Mouse (Mus musculus): ENCODE results near the gene Iqgap2. TPM values are rescaled to one million over a fixed set of nuclear protein-coding genes. Genes with fewer than 3 reads are reported as not detected.
A peak's percentile ranks its signal among the peaks of the same experiment; 100 is the strongest.

Gene Iqgap2
- total RNA-seq, 2 experiments from 2014 or later: 97.5 to 128 TPM

DNA sequence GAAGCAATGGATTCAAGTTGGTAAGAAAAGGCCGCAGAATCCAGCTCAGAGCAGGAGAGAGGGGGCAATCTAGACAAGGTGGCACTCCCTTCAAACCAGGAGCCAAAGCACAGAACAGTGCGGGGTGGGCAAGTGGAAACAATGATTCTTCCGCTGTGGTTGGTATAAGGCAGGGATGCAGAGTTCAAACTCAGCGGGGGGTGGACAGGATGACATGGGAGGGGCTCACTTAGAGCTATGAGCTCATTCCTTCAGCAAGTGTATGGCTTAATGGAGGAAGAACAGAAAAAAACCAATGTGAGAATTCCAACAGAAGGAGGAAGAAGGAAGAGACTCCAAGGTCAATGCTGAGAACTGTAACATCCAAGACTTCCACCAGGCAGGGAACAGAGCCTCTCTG, 161.2 kb downstream of the Iqgap2 start:
- no peak for ATAC-seq (replicated peaks; ENCODE audit: poor library complexity)

DNA sequence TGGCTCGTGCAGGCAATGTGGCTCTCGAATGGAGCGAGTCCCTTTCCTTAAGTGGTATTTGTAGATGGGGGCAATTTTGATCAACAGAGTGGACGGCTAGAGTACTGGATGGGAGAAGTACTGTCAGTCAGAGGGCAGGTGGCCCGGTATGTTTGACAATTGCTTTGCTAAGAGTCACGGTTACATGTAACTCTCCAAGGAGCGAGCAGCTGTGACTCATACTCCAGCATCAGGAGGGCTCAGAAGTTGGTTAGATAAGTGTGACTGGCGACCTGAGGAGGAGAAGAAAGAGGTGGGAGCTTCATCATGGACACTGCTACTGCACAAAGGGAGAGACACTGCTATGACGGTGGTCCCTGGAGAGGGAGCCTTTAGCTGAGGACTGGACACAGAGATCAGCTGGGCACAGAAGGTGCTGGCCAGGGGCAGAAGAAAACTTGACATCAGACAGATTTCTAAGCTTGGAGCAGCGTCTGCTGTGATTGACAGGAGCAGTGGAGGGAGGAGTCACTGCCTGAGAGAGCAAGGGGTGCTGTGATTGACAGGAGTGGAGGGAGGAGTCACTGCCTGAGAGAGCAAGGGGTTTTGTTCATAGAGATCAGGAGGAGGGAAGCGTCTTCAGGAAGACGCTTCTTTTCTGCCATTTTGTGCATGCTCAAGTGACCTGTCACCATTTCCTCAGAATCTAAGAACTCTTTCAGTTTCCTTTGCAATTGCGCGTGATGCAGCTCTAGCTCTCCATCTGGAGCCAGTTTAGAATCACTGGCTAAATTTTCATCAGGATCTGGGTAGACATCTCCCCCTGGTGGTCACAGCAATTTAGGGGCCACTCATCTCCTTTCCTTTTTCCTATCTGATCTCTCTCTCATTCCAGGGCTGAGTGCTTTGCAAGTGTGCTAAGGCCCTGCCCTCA, 172.1 kb downstream of the Iqgap2 start:
- peak; percentile 97 for ATAC-seq (replicated peaks; ENCODE audit: poor library complexity)

- no peak for ATAC-seq (replicated peaks; ENCODE audit: poor library complexity)
Measured at GRCm38 (mm10) chr13:95715356-95715755, 176.4 kb downstream of the Iqgap2 start.

DNA sequence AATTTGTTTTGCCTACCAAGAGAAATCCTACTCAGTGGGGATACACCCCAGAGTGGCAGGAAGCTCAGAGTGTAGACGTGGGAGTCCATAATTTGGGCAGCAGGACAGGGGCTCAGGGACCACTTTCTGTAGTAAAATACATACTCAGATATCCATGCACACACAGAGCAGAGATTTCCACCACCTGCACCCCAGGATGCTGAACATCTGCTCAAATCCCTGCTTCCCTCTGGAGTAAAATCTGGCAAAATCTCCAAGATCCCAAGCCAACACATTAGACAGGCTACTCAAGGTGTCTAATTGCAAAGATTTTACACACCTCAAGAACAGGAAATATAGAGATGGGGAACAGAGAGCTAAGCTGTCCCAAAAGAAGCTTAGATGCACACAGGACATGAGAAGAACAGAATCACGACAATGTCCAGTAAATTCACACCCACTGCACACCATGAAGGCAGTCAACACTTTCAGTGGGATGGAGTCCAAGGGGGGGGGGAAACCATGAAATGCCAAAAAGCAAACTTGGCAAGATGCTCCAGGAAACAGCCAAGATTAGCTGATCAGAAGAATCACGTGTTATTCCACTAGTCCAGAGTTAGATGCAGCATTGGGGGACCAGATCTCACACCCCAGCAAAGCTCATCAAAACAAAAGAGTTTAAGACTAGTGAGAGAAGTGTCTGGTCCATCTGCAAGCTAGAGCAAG, 177.3 kb downstream of the Iqgap2 start:
- no peak for ATAC-seq (replicated peaks; ENCODE audit: poor library complexity)

DNA sequence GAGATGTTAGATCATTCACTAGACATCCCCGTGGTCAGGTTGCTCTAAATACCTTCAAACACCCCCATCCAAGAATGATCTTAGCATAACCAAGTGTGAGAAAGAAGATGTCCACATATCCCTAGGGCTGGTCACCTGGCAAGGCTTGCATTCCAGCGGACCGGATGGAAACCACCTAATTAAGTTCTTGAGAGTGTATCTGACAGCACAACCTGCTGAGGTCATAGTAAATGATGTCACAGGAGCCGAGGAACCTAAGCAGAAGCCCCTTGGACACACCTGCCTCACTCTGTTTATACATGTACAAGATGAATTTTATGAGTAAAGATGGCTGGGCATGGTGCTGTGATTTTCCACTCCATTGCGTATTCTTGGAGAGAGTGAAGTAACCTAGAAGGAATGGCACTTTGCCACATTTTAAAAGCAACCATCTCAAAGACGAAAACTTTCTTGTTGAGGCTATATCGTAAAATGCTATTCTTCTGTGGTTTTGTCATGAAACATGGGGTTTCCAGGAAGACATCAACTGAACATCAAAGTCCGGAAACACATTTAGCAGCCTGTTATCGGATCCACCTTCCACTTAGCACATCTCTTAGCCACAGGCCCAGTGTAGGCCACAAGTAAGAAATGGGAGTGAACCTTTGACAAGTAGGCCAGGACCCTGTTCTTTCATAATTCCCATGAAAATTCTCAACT, 179.0 kb downstream of the Iqgap2 start:
- peak; percentile 75 for ATAC-seq (replicated peaks; ENCODE audit: poor library complexity)

GRCm38 (mm10) chr13:95712054-95712453, 179.7 kb downstream of the Iqgap2 start:
- ATAC-seq (replicated peaks; ENCODE audit: poor library complexity): no peak

GRCm38 (mm10) chr13:95705589-95705988, 186.1 kb downstream of the Iqgap2 start:
- ATAC-seq (replicated peaks; ENCODE audit: poor library complexity): no peak

DNA sequence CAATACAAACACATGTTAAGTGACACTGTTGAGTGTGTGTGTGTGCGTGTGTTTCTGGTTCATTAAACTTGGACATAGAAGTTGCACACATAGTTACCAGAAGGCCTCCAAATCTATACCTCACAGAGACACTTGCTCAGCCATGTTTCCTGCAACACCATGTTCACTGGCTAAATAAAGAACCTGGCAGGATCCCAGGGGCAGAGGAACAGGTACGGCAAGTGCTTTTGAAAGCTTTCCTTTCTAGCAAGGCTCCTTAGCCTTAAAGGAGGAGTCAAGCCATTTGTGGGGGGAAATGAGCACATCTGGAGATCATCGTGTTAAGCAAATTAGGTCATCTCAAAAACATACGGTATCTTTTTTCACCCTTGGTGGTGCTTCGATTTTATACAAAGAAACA, 188.3 kb downstream of the Iqgap2 start:
- ATAC-seq (replicated peaks; ENCODE audit: poor library complexity): no peak

GRCm38 (mm10) chr13:95697874-95698273, 193.8 kb downstream of the Iqgap2 start:
- ATAC-seq (replicated peaks; ENCODE audit: poor library complexity): peak; percentile 62

DNA sequence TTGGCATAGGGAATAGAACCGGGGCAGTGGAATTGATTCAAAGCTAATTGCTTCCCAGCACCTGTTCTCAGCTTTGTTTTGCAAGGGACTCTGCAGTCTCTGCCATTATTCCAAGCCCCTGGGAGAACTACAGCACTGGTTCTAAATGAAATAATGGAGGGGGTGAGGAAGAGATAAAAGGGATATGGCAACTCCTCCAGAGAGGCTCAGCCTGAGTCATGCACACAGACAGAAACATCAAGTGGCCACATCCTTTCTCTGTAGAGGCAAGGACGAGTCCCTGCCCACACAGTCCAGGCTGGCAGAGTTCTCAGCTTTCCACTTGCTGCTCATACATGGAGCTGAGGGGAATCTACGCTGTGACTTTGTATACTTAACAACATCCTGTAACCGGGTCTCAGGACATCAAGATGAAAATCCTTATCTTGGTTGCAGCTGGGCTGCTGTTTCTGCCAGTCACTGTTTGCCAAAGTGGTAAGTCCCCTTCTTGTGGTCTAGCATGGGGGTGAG, 195.0 kb downstream of the Iqgap2 start, which contains the start of gene F2rl2:
Gene F2rl2 (plus strand): TSS at position 200 of the 510 bp plus-strand sequence.
- peak; percentile 58 for ATAC-seq (replicated peaks; ENCODE audit: poor library complexity)

DNA sequence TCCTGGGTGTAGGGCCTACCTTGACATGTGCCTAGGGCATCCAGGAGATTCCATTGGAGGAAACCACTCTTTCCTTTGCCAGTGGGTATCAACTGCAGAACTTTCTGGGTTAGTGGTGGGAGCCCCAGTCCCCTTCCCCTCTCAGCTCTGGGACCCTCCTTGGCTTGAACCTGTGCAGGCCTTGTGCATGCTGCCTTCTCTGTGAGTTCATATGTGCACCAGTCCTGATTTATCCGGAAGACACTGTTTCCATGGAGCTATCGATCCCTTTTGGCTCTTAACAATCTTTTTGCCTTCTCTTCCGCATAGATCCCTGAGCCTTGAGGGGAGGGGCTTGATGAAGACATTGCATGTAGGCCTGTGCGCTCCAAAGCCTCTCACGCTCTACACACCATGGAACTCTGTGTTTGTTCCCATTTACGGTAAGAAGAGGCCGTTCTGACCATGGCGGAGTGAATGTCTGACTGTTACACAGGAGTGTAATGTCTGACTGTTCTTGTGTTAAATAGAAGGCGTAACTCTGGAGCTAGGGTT, 195.5 kb downstream of the Iqgap2 start:
- ATAC-seq (replicated peaks; ENCODE audit: poor library complexity): no peak

- no peak for ATAC-seq (replicated peaks; ENCODE audit: poor library complexity)
Measured at GRCm38 (mm10) chr13:95692201-95692600, 199.5 kb downstream of the Iqgap2 start.

DNA sequence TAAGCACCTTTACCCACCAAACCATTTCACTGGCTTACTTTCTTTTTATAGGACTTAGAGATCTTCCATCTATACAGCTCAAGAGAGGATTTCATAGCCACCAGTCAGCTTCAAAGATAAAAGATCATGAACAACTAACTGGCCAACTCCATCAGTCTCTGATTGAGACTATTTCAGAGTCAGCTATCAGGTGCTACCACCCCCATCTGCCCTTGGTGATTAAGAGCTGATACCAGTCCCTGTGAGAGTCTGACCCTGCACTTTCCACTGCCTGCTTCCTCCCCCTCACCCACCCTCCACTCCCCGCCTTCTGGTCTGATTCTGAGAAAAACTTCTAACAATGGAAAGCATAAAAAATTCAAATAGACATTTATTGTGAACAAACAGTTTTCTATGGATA, 203.1 kb downstream of the Iqgap2 start:
- ATAC-seq (replicated peaks; ENCODE audit: poor library complexity): peak; percentile 72

GRCm38 (mm10) chr13:95685736-95686135, 206.0 kb downstream of the Iqgap2 start:
- ATAC-seq (replicated peaks; ENCODE audit: poor library complexity): peak; percentile 91

GRCm38 (mm10) chr13:95684656-95685244, 207.0 kb downstream of the Iqgap2 start:
- ATAC-seq (replicated peaks; ENCODE audit: poor library complexity): peak; percentile 18; the same call in 1 of the 2 replicates

GRCm38 (mm10) chr13:95679491-95679941, 212.2 kb downstream of the Iqgap2 start:
- peak; percentile 90 for ATAC-seq (replicated peaks; ENCODE audit: poor library complexity)

DNA sequence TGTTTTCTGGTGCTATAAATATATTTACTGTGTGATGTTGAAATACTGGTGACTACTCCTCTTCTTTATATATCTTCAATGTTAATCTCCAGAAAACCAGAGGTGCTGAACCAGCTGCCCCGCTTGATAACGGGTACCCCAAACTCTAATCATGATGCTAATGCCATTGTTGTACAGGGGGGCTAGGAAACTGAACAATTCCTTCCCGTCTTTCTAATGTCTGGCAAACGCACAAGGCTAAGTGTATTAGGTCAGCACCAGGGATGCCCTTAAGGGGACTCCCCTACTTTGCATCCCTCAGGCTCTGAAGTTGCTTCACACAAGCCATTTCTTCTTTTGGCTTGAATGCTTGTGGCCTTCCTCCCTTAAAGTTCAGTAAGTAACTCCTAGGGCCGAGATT, 212.6 kb downstream of the Iqgap2 start:
- ATAC-seq (replicated peaks; ENCODE audit: poor library complexity): peak; percentile 45

DNA sequence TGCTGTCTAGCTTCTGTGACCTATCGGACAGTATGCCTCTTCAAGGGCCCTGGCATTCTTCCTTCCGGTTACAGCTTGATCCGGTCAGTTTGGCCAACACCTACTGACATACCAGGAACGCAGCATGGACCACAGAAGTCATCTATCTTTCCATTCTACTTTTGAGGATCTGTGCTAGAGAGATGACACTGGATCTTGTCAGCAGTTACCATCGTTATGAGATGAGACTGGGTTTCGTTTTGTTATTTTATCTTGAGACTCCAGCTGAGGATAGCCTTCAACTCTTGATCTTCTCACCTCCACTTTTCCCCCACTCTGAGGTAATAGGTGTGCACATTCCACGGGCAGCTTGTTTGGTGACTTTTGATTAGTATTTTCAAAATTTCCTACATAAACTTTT, 219.3 kb downstream of the Iqgap2 start:
- ATAC-seq (replicated peaks; ENCODE audit: poor library complexity): no peak

DNA sequence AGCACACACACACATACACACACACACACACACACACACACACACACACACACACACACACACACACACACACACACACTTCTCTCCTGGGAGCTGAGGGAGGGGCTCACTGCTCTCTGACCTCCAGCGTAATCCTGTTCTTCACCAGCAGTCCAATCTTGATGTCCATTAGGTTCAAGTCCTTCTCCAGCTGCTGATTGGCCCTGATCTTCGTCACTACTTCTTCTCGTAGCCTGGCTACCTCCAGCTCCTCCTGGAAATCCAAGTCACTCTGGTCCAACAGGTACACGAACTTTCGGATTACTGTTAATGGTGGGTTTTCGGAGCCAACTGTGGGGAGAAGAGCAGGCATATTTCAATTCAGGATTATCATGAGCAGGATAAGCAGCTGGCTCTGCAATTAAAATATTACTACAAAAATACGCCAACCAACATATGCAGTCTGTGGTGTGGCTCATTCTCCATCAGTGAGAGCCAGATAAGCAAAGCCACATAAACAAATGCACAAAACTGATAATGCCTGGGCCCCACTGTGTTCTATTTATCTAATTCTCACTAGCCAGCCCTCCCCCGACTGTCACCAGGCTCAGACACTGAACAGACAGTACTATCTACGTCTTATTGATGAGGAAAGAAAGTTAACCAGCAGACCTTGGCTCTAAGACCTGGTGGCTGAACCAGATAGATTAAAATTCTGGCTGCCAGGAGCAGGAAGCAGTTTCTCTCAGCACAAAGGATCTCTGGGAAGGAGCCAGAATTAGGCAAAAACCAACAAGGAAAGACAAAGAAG, 220.4 kb downstream of the Iqgap2 start:
- ATAC-seq (replicated peaks; ENCODE audit: poor library complexity): peak; percentile 94

DNA sequence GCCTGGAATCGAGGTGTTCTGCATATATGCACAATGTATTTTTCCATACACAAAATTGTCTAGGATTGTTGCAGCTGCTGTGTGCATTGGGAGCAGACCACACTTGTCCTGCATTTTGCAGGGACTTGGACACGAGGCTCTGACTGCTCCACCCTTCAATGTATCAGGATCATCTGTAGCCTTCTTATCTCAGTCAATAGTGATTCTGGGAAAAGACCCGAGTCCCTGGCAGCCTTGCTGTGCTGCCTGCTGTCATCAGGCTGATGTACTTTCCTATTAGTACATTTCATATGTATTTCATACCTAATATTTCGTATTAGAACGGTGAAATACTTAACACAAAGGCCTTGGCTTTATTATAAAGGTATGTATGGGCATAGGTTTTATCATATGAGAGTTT, 221.2 kb downstream of the Iqgap2 start:
- ATAC-seq (replicated peaks; ENCODE audit: poor library complexity): no peak
